Mouse (Mus musculus) MEL (cell line): ENCODE results near the gene Nemf. TPM values are rescaled to one million over a fixed set of nuclear protein-coding genes. Genes with fewer than 3 reads are reported as not detected.

Experiments used
- DNase-seq: peaks from one replicate; pipeline ENCODE4 v3.0.0; 2011; ENCODE audit warnings: low read depth, low spot score
- H3K27ac ChIP-seq: 2 replicates; pipeline ENCODE4 v1.5.1; 2012; ENCODE audit warnings: low read depth, mild to moderate bottlenecking, control low read depth, low read length, moderate library complexity; ENCODE audit not compliant: control insufficient read depth
- H3K27me3 ChIP-seq, 2 experiments: fragments of 150-350 bp in 1 of 2; sonication (generic) in 1 of 2; 2 replicates each; pipeline ENCODE4 v1.6.1; 2012; ENCODE audit warnings: low read length in 2 of 2, mild to moderate bottlenecking in 2 of 2, improper control_type of control experiment in 1 of 2, moderate library complexity in 1 of 2; ENCODE audit not compliant: insufficient read depth in 2 of 2, control insufficient read depth in 1 of 2
- H3K36me3 ChIP-seq, 2 experiments: 2 replicates each; pipeline ENCODE4 v1.6.1; 2012 to 2014; ENCODE audit warnings: low read length in 2 of 2, improper control_type of control experiment in 1 of 2, inconsistent platforms in 1 of 2, mild to moderate bottlenecking in 1 of 2; ENCODE audit not compliant: insufficient read depth in 2 of 2, control insufficient read depth in 1 of 2
- H3K4me1 ChIP-seq, 2 experiments: fragments of 150-350 bp in 1 of 2; sonication (generic) in 1 of 2; 2 replicates each; pipeline ENCODE4 v1.6.1; 2012; ENCODE audit warnings: low read length in 2 of 2, improper control_type of control experiment in 1 of 2, mild to moderate bottlenecking in 1 of 2; ENCODE audit not compliant: insufficient read depth in 2 of 2, control insufficient read depth in 1 of 2
- H3K4me3 ChIP-seq, 2 experiments: fragments of 150-350 bp in 1 of 2; sonication (generic) in 1 of 2; 2 replicates each; pipeline ENCODE4 v1.5.1; 2012; ENCODE audit warnings: low read depth in 2 of 2, low read length in 2 of 2, mild to moderate bottlenecking in 2 of 2, moderate library complexity in 2 of 2, control low read depth in 1 of 2, improper control_type of control experiment in 1 of 2; ENCODE audit not compliant: control insufficient read depth in 1 of 2, insufficient read depth in 1 of 2
- H3K79me2 ChIP-seq: 2 replicates; pipeline ENCODE4 v1.6.1; 2012; ENCODE audit warnings: mild to moderate bottlenecking, low read length, moderate library complexity; ENCODE audit not compliant: control insufficient read depth, poor library complexity, insufficient read depth
- H3K9ac ChIP-seq: 2 replicates; pipeline ENCODE4 v1.6.1; 2012; ENCODE audit warnings: low read depth, mild to moderate bottlenecking, control low read depth, low read length, moderate library complexity; ENCODE audit not compliant: control insufficient read depth, poor library complexity, severe bottlenecking
- H3K9me3 ChIP-seq: fragments of 150-350 bp; sonication (generic); replicated peaks from 2 replicates; pipeline ENCODE4 v1.6.1; 2012; ENCODE audit warnings: mild to moderate bottlenecking, low read length, improper control_type of control experiment, moderate library complexity; ENCODE audit not compliant: insufficient read depth
- BHLHE40 ChIP-seq: IDR thresholded peaks from 2 replicates; pipeline ENCODE4 v1.6.1; 2012; ENCODE audit warnings: low read depth, mild to moderate bottlenecking, inconsistent platforms, low read length, improper control_type of control experiment, borderline replicate concordance
- CHD2 ChIP-seq: IDR thresholded peaks from 2 replicates; pipeline ENCODE4 v1.6.1; 2011; ENCODE audit warnings: low read length, improper control_type of control experiment
- CTCF ChIP-seq, 3 experiments: IDR thresholded peaks in 2 of 3; conservative IDR thresholded peaks in 1 of 3; 2 replicates each; pipeline ENCODE4 v1.5.1; 2011 to 2012; ENCODE audit warnings: low read length in 3 of 3, low read depth in 2 of 3, mild to moderate bottlenecking in 2 of 3, improper control_type of control experiment in 1 of 3, inconsistent platforms in 1 of 3, mixed read lengths in 1 of 3, moderate library complexity in 1 of 3; ENCODE audit not compliant: control insufficient read depth in 1 of 3, insufficient read depth in 1 of 3, poor library complexity in 1 of 3, severe bottlenecking in 1 of 3
- E2F4 ChIP-seq: IDR thresholded peaks from 2 replicates; pipeline ENCODE4 v1.6.1; 2011; ENCODE audit warnings: low read depth, low read length, improper control_type of control experiment, borderline replicate concordance
- EP300 ChIP-seq, 2 experiments: IDR thresholded peaks; 2 replicates each; pipeline ENCODE4 v1.6.1; 2011; ENCODE audit warnings: improper control_type of control experiment in 2 of 2, low read length in 2 of 2, low read depth in 1 of 2, mild to moderate bottlenecking in 1 of 2
- ETS1 ChIP-seq: IDR thresholded peaks from 2 replicates; pipeline ENCODE4 v1.6.1; 2012; ENCODE audit warnings: low read depth, mild to moderate bottlenecking, inconsistent platforms, low read length, improper control_type of control experiment, moderate library complexity
- GABPA ChIP-seq: IDR thresholded peaks from 2 replicates; pipeline ENCODE4 v1.6.1; 2012; ENCODE audit warnings: low read depth, mild to moderate bottlenecking, inconsistent platforms, low read length, improper control_type of control experiment, moderate library complexity
- GATA1 ChIP-seq: IDR thresholded peaks from 2 replicates; pipeline ENCODE4 v1.6.1; 2011; ENCODE audit warnings: low read depth, low read length, improper control_type of control experiment
- JUND ChIP-seq: IDR thresholded peaks from 2 replicates; pipeline ENCODE4 v1.6.1; 2011; ENCODE audit warnings: low read depth, mild to moderate bottlenecking, improper control_type of control experiment, low read length
- KAT2A ChIP-seq: conservative IDR thresholded peaks from 2 replicates; pipeline ENCODE4 v1.6.1; 2012; ENCODE audit warnings: low read depth, low read length, improper control_type of control experiment, inconsistent platforms
- MAFK ChIP-seq: IDR thresholded peaks from 2 replicates; pipeline ENCODE4 v1.6.1; 2011; ENCODE audit warnings: low read depth, mild to moderate bottlenecking, low read length, improper control_type of control experiment, borderline replicate concordance
- MAZ ChIP-seq: IDR thresholded peaks from 2 replicates; pipeline ENCODE4 v1.6.1; 2012; ENCODE audit warnings: low read depth, mild to moderate bottlenecking, inconsistent platforms, low read length, improper control_type of control experiment
- MYB ChIP-seq: IDR thresholded peaks from 2 replicates; pipeline ENCODE4 v1.6.1; 2011; ENCODE audit warnings: mild to moderate bottlenecking, low read depth, low read length, improper control_type of control experiment
- MYC ChIP-seq: IDR thresholded peaks from 2 replicates; pipeline ENCODE4 v1.6.1; 2011; ENCODE audit warnings: low read depth, mild to moderate bottlenecking, low read length, improper control_type of control experiment, moderate library complexity
- NRF1 ChIP-seq: IDR thresholded peaks from 2 replicates; pipeline ENCODE4 v1.6.1; 2014; ENCODE audit warnings: low read depth, mild to moderate bottlenecking, inconsistent platforms, low read length, improper control_type of control experiment, moderate library complexity; ENCODE audit not compliant: poor library complexity, insufficient read depth, severe bottlenecking
- POLR2A ChIP-seq, 2 experiments: IDR thresholded peaks; 2 replicates each; pipeline ENCODE4 v1.6.1; 2011 to 2012; ENCODE audit warnings: low read length in 2 of 2, mild to moderate bottlenecking in 2 of 2, control low read depth in 1 of 2, improper control_type of control experiment in 1 of 2, low read depth in 1 of 2, moderate library complexity in 1 of 2; ENCODE audit not compliant: control insufficient read depth in 1 of 2, insufficient read depth in 1 of 2, poor library complexity in 1 of 2
- POLR2AphosphoS2 ChIP-seq: IDR thresholded peaks from 2 replicates; pipeline ENCODE4 v1.6.1; 2011; ENCODE audit warnings: low read length, improper control_type of control experiment
- POLR2AphosphoS5 ChIP-seq: IDR thresholded peaks from 2 replicates; pipeline ENCODE4 v1.6.1; 2012; ENCODE audit warnings: low read depth, borderline replicate concordance, mild to moderate bottlenecking, inconsistent platforms, low read length, moderate library complexity, mixed read lengths
- RAD21 ChIP-seq: IDR thresholded peaks from 2 replicates; pipeline ENCODE4 v1.6.1; 2011; ENCODE audit warnings: mild to moderate bottlenecking, low read depth, low read length, improper control_type of control experiment
- RCOR1 ChIP-seq: IDR thresholded peaks from 2 replicates; pipeline ENCODE4 v1.6.1; 2012; ENCODE audit warnings: low read depth, mild to moderate bottlenecking, inconsistent platforms, low read length, improper control_type of control experiment
- SIN3A ChIP-seq: IDR thresholded peaks from 2 replicates; pipeline ENCODE4 v1.6.1; 2012; ENCODE audit warnings: low read length, improper control_type of control experiment, inconsistent platforms
- TBP ChIP-seq: IDR thresholded peaks from 2 replicates; pipeline ENCODE4 v1.8.0; 2011; ENCODE audit warnings: low read depth, low read length, improper control_type of control experiment
- USF1 ChIP-seq: IDR thresholded peaks from 2 replicates; pipeline ENCODE4 v1.6.1; 2014; ENCODE audit warnings: low read depth, mild to moderate bottlenecking, inconsistent platforms, low read length, improper control_type of control experiment, moderate library complexity
- USF2 ChIP-seq, 2 experiments: IDR thresholded peaks; 2 replicates each; pipeline ENCODE4 v1.6.1; 2011 to 2012; ENCODE audit warnings: improper control_type of control experiment in 2 of 2, low read length in 2 of 2, borderline replicate concordance in 1 of 2, inconsistent platforms in 1 of 2, low read depth in 1 of 2, mild to moderate bottlenecking in 1 of 2; ENCODE audit not compliant: insufficient read depth in 1 of 2
- ZC3H11A ChIP-seq: IDR thresholded peaks from 2 replicates; pipeline ENCODE4 v1.6.1; 2012; ENCODE audit warnings: low read depth, mild to moderate bottlenecking, inconsistent platforms, low read length, improper control_type of control experiment
- ZKSCAN1 ChIP-seq: IDR thresholded peaks from 2 replicates; pipeline ENCODE4 v1.6.1; 2012; ENCODE audit warnings: low read depth, mild to moderate bottlenecking, inconsistent platforms, low read length, improper control_type of control experiment, moderate library complexity
- ZNF384 ChIP-seq: IDR thresholded peaks from 2 replicates; pipeline ENCODE4 v1.6.1; 2012; ENCODE audit warnings: low read depth, mild to moderate bottlenecking, inconsistent platforms, low read length, improper control_type of control experiment
- polyA plus RNA-seq, 2 experiments: library from polyadenylated mRNA; stranded (reverse) in 1 of 2; unstranded in 1 of 2; fragments of >175 nt in 1 of 2; fragments of >200 nt in 1 of 2; gene quantifications; 2 replicates each; pipeline versions ENCODE4 v1.2.1 to v1.2.4; 2012; ENCODE audit warnings: low replicate concordance in 2 of 2, low read depth in 1 of 2; ENCODE audit not compliant: insufficient read length in 2 of 2, insufficient read depth in 1 of 2, missing spikeins in 1 of 2
- total RNA-seq: library from RNA; depleted of rRNA; stranded (reverse); fragments of 300-350 nt; gene quantifications from 2 replicates; pipeline ENCODE4 v1.2.3, GENCODE M21; 2012

The Nemf gene
- total and polyA plus RNA-seq, 3 experiments: 30.2 to 33.4 TPM; not detected in 1

- Histone ChIP-seq H3K27me3 (no peaks in the 10 kb centered on the region), H3K9me3 (no peaks in the 10 kb centered on the region), H3K79me2 (no peaks in the 10 kb centered on the region), H3K36me3 (peaks cover 0 to 20% of the 10 kb centered on the region in 2 experiments; a peak in 2 of 4 replicates), H3K27ac (no peak overlapping the region), H3K4me3 (no peak overlapping the region), H3K9ac (no peak overlapping the region), H3K4me1 (no peaks in the 10 kb centered on the region)
- DNase-seq: no peak
- TF ChIP-seq RAD21 (no peak), USF1 (no peak), BHLHE40 (no peak), USF2 (IDR thresholded peaks at IDR 0.05; ENCODE audit: borderline replicate concordance in 1 of 2, insufficient read depth in 1 of 2, low read depth in 1 of 2, low read length in 2 of 2) (no peak), POLR2A (IDR thresholded peaks at IDR 0.05; ENCODE audit: control insufficient read depth in 1 of 2, insufficient read depth in 1 of 2, low read depth in 1 of 2, low read length in 2 of 2, poor library complexity in 1 of 2) (no peak), JUND (no peak), GATA1 (no peak), TBP (no peak), CHD2 (no peak), ZKSCAN1 (no peak), CTCF (IDR thresholded peaks at IDR 0.05 in 2 of 3, conservative IDR thresholded peaks at IDR 0.05 in 1 of 3; ENCODE audit: control insufficient read depth in 1 of 3, insufficient read depth in 1 of 3, low read depth in 2 of 3, low read length in 3 of 3, poor library complexity in 1 of 3, severe bottlenecking in 1 of 3) (no peak), MAFK (no peak), ZNF384 (no peak), MAZ (no peak), E2F4 (no peak), NRF1 (no peak), ZC3H11A (no peak), POLR2AphosphoS5 (no peak), SIN3A (no peak)
Observed at GRCm38 (mm10) chr12:69318431-69318830, 38.5 kb downstream of the Nemf start.

DNA sequence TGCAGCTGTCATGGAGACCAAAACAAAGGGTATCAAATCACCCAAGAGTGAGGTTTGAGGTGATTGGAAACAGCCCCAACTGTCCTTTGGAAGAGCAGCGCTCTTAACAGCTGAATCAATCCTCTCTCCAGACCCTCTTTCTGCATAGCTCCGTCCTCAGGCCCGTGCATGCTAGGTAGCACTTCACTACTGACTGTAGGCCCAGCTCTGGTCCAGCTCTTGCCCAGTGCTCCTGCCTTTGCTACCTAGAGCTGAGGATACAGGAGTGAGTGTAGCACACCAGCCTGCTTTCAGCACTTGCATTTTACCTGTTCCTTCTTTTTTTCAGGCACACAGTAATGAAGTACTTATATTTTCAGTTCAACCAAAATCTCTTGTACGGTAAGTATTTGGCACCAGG is 47.3 kb downstream of the Nemf start:
- H3K79me2 ChIP-seq: no peaks in the 10 kb centered on the region
- H3K27ac ChIP-seq: no peak overlapping the region
- TF ChIP-seq TBP (no peak), RAD21 (no peak), MYC (no peak), ZC3H11A (no peak), EP300 (IDR thresholded peaks at IDR 0.05; ENCODE audit: low read depth in 1 of 2, low read length in 2 of 2) (no peak), POLR2AphosphoS2 (no peak), SIN3A (no peak), POLR2A (IDR thresholded peaks at IDR 0.05; ENCODE audit: control insufficient read depth in 1 of 2, insufficient read depth in 1 of 2, low read depth in 1 of 2, low read length in 2 of 2, poor library complexity in 1 of 2) (no peak), ETS1 (no peak), RCOR1 (no peak), MYB (no peak), KAT2A (no peak), GABPA (no peak)
- H3K27me3 ChIP-seq: no peaks in the 10 kb centered on the region
- no peaks in the 10 kb centered on the region for H3K9me3 ChIP-seq
- H3K4me3 ChIP-seq: no peak overlapping the region
- H3K36me3 ChIP-seq: peaks cover 0 to 17% of the 10 kb centered on the region in 2 experiments; a peak in 2 of 4 replicates
- no peak for DNase-seq
- H3K4me1 ChIP-seq: no peaks in the 10 kb centered on the region
- H3K9ac ChIP-seq: no peak overlapping the region
